In the genomic region with DNA sequence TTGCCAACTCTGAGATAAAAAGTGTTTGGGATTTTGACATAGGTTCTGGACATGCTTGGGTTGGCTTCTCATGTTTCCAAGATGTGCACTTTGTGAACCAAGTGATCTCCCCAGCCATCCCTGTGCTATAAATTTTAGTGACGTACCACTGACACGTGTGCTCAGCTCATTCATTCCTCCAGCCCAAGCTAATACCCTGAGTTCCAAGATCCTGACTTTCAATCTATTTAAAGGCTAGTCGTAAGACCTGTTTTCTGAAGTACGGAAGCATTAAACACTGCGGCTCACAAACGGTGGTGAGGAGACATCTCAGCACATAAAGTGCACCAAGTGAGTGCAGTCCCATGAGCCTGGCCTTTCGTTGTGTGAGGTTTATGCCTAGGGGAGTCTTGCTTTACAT, we compare ENCODE assay signal across 15 mouse cellular contexts. TPM values are rescaled to one million over a fixed set of nuclear protein-coding genes. Genes with fewer than 3 reads are reported as not detected.
"Had no signal": no experiment of that assay in that cellular context is flagged by ENCODE, and none has a peak within 500 bp of the region (broad histone marks: within the 10 kb centered on the region; RNA-seq: fewer than 3 reads in every experiment).

No protein-coding gene starts in this region.

- H3K4me1 ChIP-seq: liver, embryonic 15.5 days; midbrain, embryonic 15.5 days; neural tube, embryonic 12.5 days had no signal

- H3K4me2 ChIP-seq: liver, embryonic 11.5 days; liver, embryonic 15.5 days; midbrain, embryonic 11.5 days; midbrain, embryonic 15.5 days; neural tube, embryonic 12.5 days had no signal

- H3K9ac ChIP-seq: liver, embryonic 15.5 days; midbrain, embryonic 15.5 days; neural tube, embryonic 12.5 days had no signal

- H3K9me3 ChIP-seq: limb, embryonic 10.5 days; liver, embryonic 15.5 days; midbrain, embryonic 15.5 days; neural tube, embryonic 12.5 days had no signal

- ATAC-seq: midbrain, embryonic 15.5 days had no signal

- H3K4me3 ChIP-seq: limb, embryonic 10.5 days; liver, embryonic 15.5 days; megakaryocyte, embryonic 14.5 days; midbrain, embryonic 15.5 days; neural tube, embryonic 12.5 days had no signal

- DNase-seq: kidney, postnatal 14 days; lung, adult 2 months; lung, postnatal 10 days; spleen, adult 18-20 months; thymus, adult 18-20 months; thymus, postnatal 14 days had no signal

- H3K27ac ChIP-seq: limb, embryonic 10.5 days; liver, embryonic 15.5 days; macrophage; midbrain, embryonic 15.5 days; neural tube, embryonic 12.5 days had no signal

- H3K36me3 ChIP-seq: limb, embryonic 10.5 days; liver, embryonic 15.5 days; midbrain, embryonic 15.5 days; neural tube, embryonic 12.5 days had no signal

RNA-seq across cellular contexts. Expression of gene Cap2, which starts 6.3 kb away (rescaled TPM):
- total RNA-seq: monocyte, adult 5-6 weeks had no signal
